Mouse (Mus musculus): ENCODE data around the gene Snapin.
A peak's percentile ranks its signal among the peaks of the same experiment; 100 is the strongest.

Gene Snapin

GRCm38 (mm10) chr3:90490696-90491256, at the start of gene Snapin:
Snapin (minus strand) TSS chr3:90491033.
- peak; percentile 97 for DNase-seq

DNA sequence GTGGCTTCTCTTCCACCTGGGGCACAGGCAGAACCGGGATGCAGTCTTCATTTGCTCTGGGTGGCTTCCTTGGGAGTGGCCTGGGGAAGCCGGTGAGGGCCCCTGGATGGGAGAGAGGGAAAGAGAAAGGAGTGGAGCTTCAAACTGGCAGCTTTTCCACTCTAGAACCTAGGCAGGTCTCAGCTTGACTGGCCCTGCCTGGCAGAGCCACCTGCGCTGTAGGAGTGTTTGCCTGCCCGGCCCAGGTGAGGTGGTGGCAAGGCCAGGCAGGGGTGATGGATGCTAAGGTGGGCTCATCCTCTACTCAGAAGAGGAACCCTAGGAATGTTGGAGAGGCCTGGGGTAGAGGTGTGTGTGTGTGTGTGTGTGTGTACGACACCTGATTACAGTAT, 47.1 kb upstream of the Snapin start:
- DNase-seq = no peak

- DNase-seq = no peak
Observed at GRCm38 (mm10) chr3:90537141-90537904, 46.5 kb upstream of the Snapin start, which contains the start of gene S100a16. S100a16 (plus strand) TSS chr3:90537254.

DNA sequence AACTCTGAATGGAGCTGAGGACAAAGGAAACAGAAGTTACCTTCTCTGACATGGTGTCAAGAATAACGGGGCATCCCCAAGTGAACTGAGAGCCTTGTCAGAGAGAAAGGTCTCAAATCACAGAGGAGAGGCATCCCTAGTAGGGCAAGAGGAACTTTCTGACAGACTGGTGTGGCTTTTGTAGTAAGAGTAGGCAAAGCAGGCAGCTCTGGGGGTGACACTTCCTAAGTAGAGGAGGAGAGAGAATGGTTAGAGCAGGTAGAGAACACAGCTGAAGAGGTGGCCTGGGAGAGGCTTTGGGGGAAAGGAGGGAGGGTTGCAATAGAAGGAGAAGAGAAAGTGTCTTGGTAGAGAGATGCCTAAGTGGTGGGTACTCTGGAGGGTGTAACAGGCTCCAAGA, 44.6 kb upstream of the Snapin start:
- no peak for DNase-seq

GRCm38 (mm10) chr3:90531713-90532112, 40.9 kb upstream of the Snapin start:
- no peak for DNase-seq

DNA sequence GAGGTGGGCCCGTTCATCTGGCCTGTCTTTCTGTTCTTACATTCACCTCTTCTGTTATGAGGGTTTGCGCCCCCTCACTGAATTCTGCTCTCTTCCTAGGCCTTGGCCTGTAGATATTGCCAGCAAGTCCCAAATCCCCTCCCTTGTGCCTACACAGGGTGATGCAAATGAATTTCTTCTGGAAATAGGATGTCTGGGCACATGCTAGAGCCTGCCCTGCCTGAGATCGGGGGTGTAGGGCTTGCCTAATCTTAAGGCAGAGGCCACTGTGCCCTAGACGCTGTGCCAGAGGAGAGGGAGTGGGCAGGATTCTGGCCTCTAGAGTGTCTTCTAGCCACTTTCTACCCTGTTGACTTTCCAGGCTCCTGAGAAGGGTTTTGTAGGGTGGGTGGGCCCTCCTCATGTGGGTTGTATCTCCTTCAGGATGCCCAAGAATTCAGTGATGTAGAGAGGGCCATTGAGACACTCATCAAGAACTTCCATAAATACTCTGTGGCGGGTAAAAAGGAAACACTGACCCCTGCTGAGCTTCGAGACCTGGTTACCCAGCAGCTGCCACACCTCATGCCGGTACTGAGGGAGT, 36.5 kb upstream of the Snapin start:
- no peak for DNase-seq

DNA sequence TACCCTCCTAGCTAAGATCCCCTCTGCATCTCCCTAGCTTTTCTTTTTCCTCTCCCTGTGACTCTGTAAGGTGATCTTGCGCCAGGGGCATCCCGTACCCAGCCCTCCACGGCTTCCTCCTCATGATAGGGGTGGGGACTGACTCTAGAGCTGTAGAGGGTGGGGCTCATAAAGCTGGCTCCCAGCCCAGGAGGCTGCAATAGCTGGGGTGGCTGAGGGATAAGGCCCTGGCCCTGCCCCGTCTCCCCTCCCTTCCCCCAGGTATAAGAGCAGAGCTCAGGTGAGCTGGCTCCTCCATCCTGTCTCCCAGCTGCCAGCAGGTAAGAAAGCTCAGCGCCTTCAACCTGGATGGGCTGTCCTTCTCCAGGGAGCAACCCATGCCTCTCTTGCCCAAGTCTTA, 35.7 kb upstream of the Snapin start, which contains the start of gene S100a14:
S100a14 (plus strand) TSS at position 277 of the 400 bp plus-strand sequence.
- no peak for DNase-seq

DNA sequence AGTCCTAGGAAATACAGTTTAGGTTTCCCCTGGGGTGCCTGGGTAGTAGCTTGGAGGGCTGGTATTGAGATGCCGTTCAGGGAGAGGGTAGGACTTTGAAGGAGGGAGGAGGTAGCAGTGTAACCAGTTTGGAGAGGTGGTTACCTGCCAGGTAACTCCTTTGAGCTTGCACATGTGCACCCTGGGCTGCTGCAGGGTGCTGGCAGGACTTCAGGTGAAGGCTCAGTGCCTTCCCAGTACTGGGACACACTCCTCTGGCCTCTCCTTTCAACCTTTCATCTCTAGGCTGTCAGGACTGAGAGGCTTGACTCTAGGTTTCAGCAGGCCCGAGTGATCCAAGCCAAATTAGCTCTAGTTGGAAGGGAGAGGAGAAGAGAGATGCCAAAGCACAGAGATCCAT, 35.2 kb upstream of the Snapin start:
- DNase-seq = no peak

DNA sequence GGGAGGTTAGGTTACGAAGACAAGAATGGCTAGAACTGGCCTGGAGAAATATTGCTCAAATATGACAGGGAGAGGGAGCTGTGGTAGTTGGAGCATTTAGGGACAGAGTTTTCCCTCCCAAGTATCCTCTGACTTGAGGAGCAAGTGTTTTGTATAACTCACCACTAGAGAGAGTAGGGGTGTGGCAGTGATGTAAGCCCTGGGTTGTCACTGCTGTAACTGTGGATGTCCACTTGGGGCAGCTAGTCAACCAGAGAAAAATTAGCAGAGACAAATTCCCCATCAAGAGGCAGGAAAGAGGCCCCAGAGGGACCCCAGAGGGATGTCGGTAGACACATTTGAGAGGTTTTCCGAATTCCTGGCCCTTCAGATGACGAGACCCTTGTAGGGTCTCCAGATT, 34.6 kb upstream of the Snapin start:
- DNase-seq = peak; percentile 74

- DNase-seq = no peak
Observed at GRCm38 (mm10) chr3:90517711-90518110, 26.9 kb upstream of the Snapin start.

- no peak for DNase-seq
Observed at GRCm38 (mm10) chr3:90515789-90516188, 25.0 kb upstream of the Snapin start.

- DNase-seq = no peak
Observed at GRCm38 (mm10) chr3:90515242-90515641, 24.4 kb upstream of the Snapin start.

- DNase-seq = peak; percentile 68
Observed at GRCm38 (mm10) chr3:90514691-90515090, 23.9 kb upstream of the Snapin start.

GRCm38 (mm10) chr3:90513796-90514590, 23.2 kb upstream of the Snapin start, which contains the start of the genes S100a1 and S100a13:
S100a1 (minus strand) TSS chr3:90514392.
S100a13 (plus strand) TSS chr3:90514435.
- peak; percentile 72 for DNase-seq

DNA sequence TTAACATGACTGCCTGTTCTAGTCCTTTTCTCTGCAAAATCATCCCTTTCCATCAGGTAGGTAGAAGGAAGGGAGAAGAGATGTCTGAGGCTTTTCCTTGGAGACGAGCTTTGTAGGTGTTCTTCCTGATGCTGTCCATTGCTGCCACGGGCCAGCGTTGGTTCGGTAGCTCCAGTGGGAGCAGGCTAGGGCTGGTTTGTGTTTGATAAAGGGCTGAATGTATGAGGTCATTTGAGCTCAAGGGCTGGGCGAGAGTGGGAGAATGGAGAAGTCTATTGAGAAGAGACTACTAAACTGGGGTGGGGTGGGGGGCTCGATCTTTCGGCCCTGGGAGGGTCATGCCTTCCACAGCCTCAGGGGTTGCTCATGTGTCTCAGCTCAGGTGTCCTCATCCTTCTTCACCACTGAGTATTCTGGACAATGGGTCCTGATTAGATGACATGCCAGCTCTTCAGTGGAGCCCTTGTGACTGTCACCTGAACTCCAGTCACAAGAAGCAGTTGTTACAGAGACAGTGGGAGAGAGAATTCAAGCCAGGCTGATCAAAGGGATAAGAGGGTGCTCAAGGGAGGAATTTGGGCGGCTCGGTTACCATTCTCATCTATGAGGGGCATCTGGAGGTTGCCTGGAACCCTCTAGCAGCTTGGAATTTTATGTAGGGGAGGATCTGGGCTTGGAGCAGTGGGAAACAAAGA, 22.3 kb upstream of the Snapin start:
- no peak for DNase-seq

DNA sequence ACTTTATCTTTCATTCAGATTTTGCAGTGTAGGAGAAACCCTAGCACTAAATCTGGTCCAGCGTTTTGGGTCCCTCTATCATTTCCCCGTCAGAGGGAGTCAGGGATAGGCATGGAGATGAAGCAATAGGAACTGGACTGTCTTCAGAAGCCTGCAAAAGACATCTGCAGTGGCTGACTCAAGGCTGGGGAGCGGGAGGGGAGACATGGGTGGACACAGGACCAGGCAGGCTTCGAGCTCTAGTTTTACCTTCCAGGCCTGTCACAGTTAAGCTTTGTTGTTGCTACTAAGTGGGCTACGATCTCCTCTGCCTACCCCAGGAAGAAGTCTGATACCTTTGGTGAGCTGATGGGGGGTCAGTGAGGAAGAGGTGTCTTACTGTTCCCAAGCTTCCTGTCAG, 21.4 kb upstream of the Snapin start:
- DNase-seq = no peak

DNA sequence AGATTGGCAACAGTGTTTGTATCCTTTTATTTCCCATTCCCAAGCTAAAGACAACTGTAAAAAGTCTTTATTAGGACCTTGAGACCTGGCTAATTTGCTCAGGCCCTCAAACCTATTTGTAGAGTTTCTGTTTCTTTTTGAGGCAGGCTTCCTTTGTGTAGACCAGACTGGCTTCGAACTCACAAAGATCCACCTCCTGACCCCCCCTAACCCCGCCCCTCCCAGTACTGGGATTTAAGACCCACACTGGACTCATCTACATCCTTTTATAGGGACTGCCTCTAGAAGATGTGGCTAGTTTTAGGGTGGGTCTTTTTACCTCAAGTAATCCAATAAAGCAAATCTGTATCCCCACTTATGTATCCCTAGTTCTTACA, 18.9 kb upstream of the Snapin start:
- no peak for DNase-seq

DNA sequence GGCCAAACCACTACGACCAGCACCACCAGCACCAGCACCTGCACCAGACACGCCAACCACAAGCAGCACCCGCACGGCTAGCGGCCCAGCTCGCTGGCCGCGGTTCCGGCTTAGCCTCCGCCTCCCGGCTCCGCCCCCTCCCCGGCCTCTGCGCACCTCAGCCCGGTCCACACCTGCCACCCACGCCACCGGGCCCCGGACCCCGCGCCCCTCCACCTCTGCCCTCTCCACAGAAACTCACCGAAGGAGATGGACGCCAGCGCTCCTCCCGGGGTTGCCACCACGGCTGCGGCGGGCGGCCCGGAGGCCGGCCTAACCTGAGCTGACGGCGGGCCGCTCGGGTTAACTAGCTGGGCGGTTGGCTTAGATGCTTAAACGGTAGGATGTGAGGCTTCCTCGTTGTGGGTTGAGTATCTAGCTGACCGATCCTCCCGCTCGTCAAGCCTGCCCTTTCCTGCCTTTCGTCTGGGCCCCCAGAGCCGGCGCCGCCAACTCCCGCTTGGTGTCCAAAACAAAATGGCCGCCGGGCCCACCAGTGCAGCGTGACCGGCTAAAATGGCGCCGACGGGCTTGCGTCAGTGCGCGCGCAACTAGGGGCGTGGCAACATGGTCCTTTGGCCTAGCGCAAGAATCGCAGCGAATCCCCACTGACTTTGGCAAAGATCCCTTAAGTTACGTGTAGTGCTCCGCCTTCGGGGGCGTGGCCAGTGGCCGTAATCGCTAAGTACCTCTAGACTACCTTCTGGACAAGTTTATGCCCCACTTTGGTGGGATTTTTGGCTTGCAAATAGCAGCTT, 18.3 kb upstream of the Snapin start, which contains the start of gene Chtop:
Chtop (minus strand) TSS at position 549 of the 797 bp plus-strand sequence.
- DNase-seq = peak; percentile 99

DNA sequence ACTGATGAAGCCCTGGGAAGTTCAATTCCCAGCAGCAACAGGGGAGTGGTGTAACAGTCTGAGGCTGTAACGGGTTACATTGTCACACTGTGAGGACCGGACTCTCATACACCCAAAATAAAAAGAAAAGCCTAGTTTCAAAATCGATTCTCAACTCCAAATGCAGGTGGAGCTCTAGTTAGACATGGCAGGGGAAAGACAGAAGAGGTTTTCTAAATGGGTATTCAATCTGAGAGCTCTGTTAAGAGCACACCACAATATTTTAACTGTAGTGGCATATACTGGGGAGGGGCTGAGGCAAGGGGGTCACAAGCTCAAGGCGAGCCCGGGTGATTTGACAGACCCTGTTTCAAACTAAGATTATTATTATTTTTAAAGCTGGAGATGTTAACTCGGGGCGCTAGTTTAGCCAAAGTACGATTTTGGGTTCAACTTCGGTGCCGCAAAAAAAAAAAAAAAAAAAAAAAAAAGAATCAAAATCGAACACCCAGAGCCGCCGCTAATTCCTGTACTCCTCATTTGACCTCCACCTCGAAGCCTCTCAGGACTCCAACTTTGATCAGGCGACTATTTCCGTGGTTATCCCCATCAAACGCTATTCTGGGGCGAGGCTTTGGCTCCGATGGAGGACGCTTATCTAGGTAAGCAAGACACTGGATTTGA, 17.6 kb upstream of the Snapin start:
- no peak for DNase-seq

DNA sequence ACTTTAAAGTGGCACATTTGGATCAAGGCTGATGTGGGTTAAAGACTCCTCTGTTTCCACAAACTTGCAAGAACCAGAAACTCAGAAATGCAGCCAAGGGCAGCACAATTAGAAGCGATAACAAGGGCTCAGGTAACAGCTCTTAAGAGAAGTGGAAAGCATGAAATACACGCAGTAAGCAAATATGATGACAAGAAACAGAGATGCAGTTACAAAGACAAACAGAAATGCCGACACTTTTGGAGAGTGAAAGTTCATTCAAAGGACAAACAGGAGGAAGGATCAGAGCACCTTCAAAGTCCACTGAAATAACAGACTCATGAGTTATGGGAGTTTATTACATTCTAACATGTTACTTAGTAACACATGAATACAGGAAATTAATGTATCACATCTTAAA, 15.5 kb upstream of the Snapin start:
- DNase-seq = no peak

GRCm38 (mm10) chr3:90505216-90505615, 14.4 kb upstream of the Snapin start:
- no peak for DNase-seq

All from retina, postnatal 1 day (tissue).